Mouse (Mus musculus) megakaryocyte, embryonic 14.5 days (primary cell): ENCODE results near the gene Lamtor1. TPM values are rescaled to one million over a fixed set of nuclear protein-coding genes. Genes with fewer than 3 reads are reported as not detected.
A peak's percentile ranks its signal among the peaks of the same experiment; 100 is the strongest.

Experiments
- H3K27me3 ChIP-seq: replicated peaks from 2 replicates; pipeline ENCODE3; 2012; ENCODE audit warnings: inconsistent platforms
- H3K36me3 ChIP-seq: replicated peaks from 2 replicates; pipeline ENCODE3; 2012; ENCODE audit warnings: low read length, inconsistent platforms, mixed read lengths
- H3K4me1 ChIP-seq: 2 replicates; pipeline ENCODE4 v1.6.1; 2012; ENCODE audit warnings: inconsistent platforms
- H3K4me3 ChIP-seq: replicated peaks from 2 replicates; pipeline ENCODE3; 2012; ENCODE audit warnings: moderate library complexity, mild to moderate bottlenecking, inconsistent platforms
- H3K9me3 ChIP-seq: 2 replicates; pipeline ENCODE4 v1.6.1; 2012; ENCODE audit warnings: inconsistent platforms
- FLI1 ChIP-seq: IDR thresholded peaks from 2 replicates; pipeline ENCODE4 v1.6.1; 2012; ENCODE audit warnings: low read length, inconsistent platforms, mixed read lengths
- GATA1 ChIP-seq: IDR thresholded peaks from 3 replicates; pipeline ENCODE4 v1.6.1; 2012; ENCODE audit warnings: mixed read lengths, low read length, inconsistent platforms, borderline replicate concordance
- polyA plus RNA-seq: library from polyadenylated mRNA; stranded (reverse); fragments of >175 nt; gene quantifications from 2 replicates; pipeline ENCODE4 v1.2.3, GENCODE M21; 2012; ENCODE audit warnings: low replicate concordance; ENCODE audit not compliant: insufficient read depth

Lamtor1 gene
- polyA plus RNA-seq, 1 experiment = 156 TPM

DNA sequence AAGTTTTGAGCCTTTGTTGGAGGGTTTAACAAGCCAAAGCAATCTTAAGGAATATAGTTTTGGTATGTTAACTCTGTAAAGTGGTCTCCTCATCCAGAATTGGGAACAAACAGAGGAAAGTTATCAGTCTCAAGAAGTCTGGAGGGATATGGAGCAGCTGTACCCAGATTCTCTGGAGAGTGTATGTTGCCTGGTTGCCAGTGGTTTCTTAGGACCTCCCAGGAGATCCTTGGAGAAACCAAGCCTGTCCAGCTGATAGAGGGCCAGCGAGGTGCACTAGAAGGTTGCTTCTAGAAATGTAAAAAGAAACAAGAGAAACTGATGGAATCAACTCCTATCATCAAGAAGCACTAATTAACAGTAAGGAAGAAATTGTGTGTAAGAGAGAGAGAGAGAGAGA lies 45.9 kb downstream of the Lamtor1 start:
- TF ChIP-seq GATA1 = no peak
- TF ChIP-seq FLI1 = no peak
- Histone ChIP-seq H3K36me3 (no peaks in the 10 kb centered on the region), H3K27me3 (no peaks in the 10 kb centered on the region), H3K4me1 (peaks cover 73% of the 10 kb centered on the region), H3K9me3 (no peaks in the 10 kb centered on the region), H3K4me3 (no peak overlapping the region)

GRCm38 (mm10) chr7:101952098-101952497 lies 46.4 kb downstream of the Lamtor1 start:
- no peaks in the 10 kb centered on the region for H3K36me3 ChIP-seq
- H3K4me3 ChIP-seq = peak overlapping the region; percentile 64
- H3K9me3 ChIP-seq = no peaks in the 10 kb centered on the region
- H3K27me3 ChIP-seq = no peaks in the 10 kb centered on the region
- peaks cover 77% of the 10 kb centered on the region for H3K4me1 ChIP-seq
- TF ChIP-seq FLI1 = no peak
- TF ChIP-seq GATA1 = no peak

DNA sequence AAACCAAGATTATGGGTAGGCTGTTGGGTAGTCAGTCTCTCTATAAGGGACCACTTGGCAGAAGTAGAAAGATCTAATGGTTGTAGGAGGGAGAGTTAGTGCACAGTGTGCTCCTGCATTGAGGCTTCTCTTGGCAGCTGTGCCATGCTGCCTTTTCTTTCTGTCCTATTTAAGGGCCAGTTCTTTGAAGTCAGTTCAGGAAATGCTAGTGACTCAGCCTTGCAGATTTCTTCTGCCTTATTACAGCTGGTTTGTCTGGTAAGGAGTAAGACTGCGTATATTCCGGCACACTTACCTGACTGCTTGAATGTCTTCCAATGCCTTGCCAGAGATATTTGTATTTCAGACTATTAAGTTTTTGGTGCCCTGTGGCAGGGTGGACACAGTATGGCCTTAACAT lies 48.5 kb downstream of the Lamtor1 start:
- H3K27me3 ChIP-seq = no peaks in the 10 kb centered on the region
- H3K9me3 ChIP-seq = no peaks in the 10 kb centered on the region
- H3K4me1 ChIP-seq = peaks cover 80% of the 10 kb centered on the region
- no peak for TF ChIP-seq FLI1
- no peaks in the 10 kb centered on the region for H3K36me3 ChIP-seq
- peak overlapping the region; percentile 74 for H3K4me3 ChIP-seq

DNA sequence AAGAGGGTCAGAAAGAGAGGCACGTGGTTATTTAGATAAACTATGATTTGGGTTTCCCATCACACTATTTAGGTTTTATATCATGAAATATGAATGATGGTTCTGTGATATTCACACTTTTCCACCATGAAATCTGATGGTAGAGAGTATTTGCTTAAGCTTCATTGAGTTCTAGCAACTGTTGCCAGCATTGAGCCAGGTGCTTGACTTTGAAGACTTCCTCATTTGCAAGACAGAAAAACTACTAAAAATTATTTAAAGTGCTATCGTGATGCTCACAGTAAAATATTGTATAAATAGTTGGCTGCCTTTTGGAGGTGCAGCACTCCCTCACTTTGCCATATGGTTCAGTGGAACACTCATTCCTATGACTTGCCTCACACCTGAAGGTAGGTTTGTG lies 49.6 kb downstream of the Lamtor1 start:
- no peak overlapping the region for H3K4me3 ChIP-seq
- no peaks in the 10 kb centered on the region for H3K9me3 ChIP-seq
- H3K27me3 ChIP-seq = no peaks in the 10 kb centered on the region
- H3K4me1 ChIP-seq = peaks cover 90% of the 10 kb centered on the region
- H3K36me3 ChIP-seq = no peaks in the 10 kb centered on the region
- TF ChIP-seq GATA1 (no peak), FLI1 (no peak)

GRCm38 (mm10) chr7:101955862-101956261 lies 50.2 kb downstream of the Lamtor1 start:
- H3K4me1 ChIP-seq = peaks cover 88% of the 10 kb centered on the region
- no peaks in the 10 kb centered on the region for H3K9me3 ChIP-seq
- TF ChIP-seq GATA1 = no peak
- TF ChIP-seq FLI1 = no peak
- no peaks in the 10 kb centered on the region for H3K27me3 ChIP-seq
- peak overlapping the region; percentile 47 for H3K4me3 ChIP-seq
- H3K36me3 ChIP-seq = no peaks in the 10 kb centered on the region

DNA sequence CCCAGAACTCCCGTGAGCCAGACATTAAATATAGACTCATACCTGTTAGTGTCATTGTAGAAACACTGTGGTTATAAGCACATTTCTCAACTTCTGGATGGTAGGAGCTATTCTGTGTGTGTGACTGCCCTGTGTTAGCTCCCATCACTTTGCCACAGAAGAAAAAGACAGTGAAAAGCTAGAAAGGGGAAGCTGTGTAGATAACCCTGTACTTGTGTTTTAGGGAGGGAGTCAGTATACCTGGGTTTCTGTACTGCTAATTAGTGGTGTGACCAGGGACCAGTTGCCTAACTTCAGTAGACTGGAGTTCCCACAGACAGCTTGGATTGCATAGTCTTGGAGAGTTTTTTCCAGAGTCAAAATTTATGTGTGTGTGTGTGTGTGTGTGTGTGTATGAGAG lies 50.8 kb downstream of the Lamtor1 start:
- Histone ChIP-seq H3K27me3 (no peaks in the 10 kb centered on the region), H3K9me3 (no peaks in the 10 kb centered on the region), H3K4me3 (no peak overlapping the region), H3K36me3 (no peaks in the 10 kb centered on the region), H3K4me1 (peaks cover 83% of the 10 kb centered on the region)
- TF ChIP-seq GATA1 (no peak), FLI1 (no peak)

GRCm38 (mm10) chr7:101956911-101957310 lies 51.2 kb downstream of the Lamtor1 start:
- Histone ChIP-seq H3K4me1 (peaks cover 78% of the 10 kb centered on the region), H3K9me3 (no peaks in the 10 kb centered on the region), H3K4me3 (no peak overlapping the region), H3K36me3 (no peaks in the 10 kb centered on the region), H3K27me3 (no peaks in the 10 kb centered on the region)
- TF ChIP-seq FLI1 = no peak
- no peak for TF ChIP-seq GATA1

DNA sequence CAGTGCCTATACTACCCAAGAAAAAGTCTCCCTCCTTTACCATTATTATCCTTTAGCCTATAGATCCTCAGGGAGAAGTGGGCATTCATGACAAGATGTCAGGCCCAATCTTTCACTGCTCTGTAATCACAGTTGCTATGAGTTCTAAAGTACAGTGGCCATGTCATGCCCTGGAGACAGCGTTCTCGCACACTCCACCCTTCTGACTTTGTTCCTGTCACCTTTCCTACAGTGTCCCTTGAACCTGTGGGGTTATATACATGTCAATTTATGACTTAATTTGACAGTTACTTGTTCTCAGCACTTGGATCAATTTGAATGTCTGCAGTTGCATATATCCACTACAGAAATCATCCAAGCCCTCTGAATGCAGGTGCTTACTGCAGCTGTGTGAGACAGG lies 57.1 kb downstream of the Lamtor1 start:
- peaks cover 72% of the 10 kb centered on the region for H3K4me1 ChIP-seq
- no peak for TF ChIP-seq GATA1
- H3K36me3 ChIP-seq = no peaks in the 10 kb centered on the region
- H3K27me3 ChIP-seq = no peaks in the 10 kb centered on the region
- H3K9me3 ChIP-seq = no peaks in the 10 kb centered on the region
- H3K4me3 ChIP-seq = no peak overlapping the region

GRCm38 (mm10) chr7:101963621-101964020 lies 57.9 kb downstream of the Lamtor1 start:
- peaks cover 77% of the 10 kb centered on the region for H3K4me1 ChIP-seq
- H3K9me3 ChIP-seq = no peaks in the 10 kb centered on the region
- H3K36me3 ChIP-seq = no peaks in the 10 kb centered on the region
- TF ChIP-seq GATA1 = no peak
- no peak for TF ChIP-seq FLI1
- no peak overlapping the region for H3K4me3 ChIP-seq
- no peaks in the 10 kb centered on the region for H3K27me3 ChIP-seq

DNA sequence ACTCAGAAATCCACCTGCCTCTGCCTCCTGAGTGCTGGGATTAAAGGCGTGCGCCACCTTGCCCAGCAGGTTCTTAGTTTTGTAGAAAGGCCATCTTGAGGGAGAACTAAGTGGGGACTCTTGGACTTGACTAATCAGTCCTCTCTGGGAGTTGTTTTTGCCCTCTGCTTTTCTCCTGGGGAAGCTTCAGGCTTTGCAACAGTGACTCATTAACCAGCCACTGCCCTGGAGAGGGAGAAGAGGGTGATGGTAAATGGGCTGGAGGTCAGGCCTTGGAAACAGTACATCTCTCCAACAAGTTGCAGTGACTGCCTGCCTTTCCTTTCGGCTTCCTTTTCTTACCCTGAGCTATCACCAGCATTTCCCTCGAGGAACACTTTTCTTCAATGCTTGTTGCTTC lies 58.8 kb downstream of the Lamtor1 start:
- Histone ChIP-seq H3K4me1 (peaks cover 77% of the 10 kb centered on the region), H3K27me3 (no peaks in the 10 kb centered on the region), H3K36me3 (no peaks in the 10 kb centered on the region), H3K4me3 (peak overlapping the region; percentile 77), H3K9me3 (no peaks in the 10 kb centered on the region)
- TF ChIP-seq GATA1 = no peak
- no peak for TF ChIP-seq FLI1

DNA sequence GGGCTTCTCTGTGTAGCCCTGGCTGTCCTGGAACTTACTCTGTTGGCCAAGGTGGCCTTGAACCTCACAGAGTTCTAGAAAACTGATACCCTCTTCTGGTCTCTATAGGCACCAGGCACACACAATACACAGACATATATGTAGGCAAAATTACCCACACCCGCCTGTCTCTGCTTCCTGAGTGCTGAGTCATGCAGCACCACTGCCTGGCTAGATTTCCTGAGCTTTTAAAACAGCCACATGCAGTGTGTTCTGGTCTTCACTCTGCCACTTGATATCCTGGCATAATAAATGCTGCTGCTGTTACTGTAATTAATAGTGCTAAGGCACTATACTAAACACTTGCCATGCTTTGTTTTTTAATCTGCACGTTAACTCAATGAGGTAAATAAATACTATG lies 59.9 kb downstream of the Lamtor1 start:
- H3K4me3 ChIP-seq = peak overlapping the region; percentile 62
- H3K36me3 ChIP-seq = no peaks in the 10 kb centered on the region
- peaks cover 69% of the 10 kb centered on the region for H3K4me1 ChIP-seq
- no peaks in the 10 kb centered on the region for H3K9me3 ChIP-seq
- TF ChIP-seq GATA1 (no peak), FLI1 (no peak)
- no peaks in the 10 kb centered on the region for H3K27me3 ChIP-seq
